Mouse (Mus musculus): ENCODE data around the gene Rhobtb1. TPM values are rescaled to one million over a fixed set of nuclear protein-coding genes. Genes with fewer than 3 reads are reported as not detected.

The Rhobtb1 gene
- polyA plus RNA-seq, 1 experiment from 2014 or later: 29.4 TPM

- Histone ChIP-seq H3K27me3 (ENCODE audit: control insufficient read depth, insufficient read depth, low read length) (no peaks in the 10 kb centered on the region), H3K36me3 (ENCODE audit: control insufficient read depth, insufficient read depth) (peaks cover 9% of the 10 kb centered on the region), H3K4me2 (ENCODE audit: low read depth, low read length) (no peak overlapping the region), H3K9ac (ENCODE audit: low read length) (no peak overlapping the region), H3K27ac (ENCODE audit: low read length) (peak overlapping the region; percentile 63), H3K9me3 (replicated peaks; ENCODE audit: control insufficient read depth, low read length) (no peaks in the 10 kb centered on the region), H3K4me3 (ENCODE audit: low read length) (no peak overlapping the region), H3K4me1 (ENCODE audit: control insufficient read depth, insufficient read depth, low read length) (peaks cover 34% of the 10 kb centered on the region)
- no peak for ATAC-seq (replicated peaks; ENCODE audit: extremely low read depth, insufficient read depth, low FRiP score)
- 62% methylated on average over 2 of the region's 2 CpGs for WGBS
These were observed 107.9 kb downstream of the Rhobtb1 start for GRCm38 (mm10) chr10:69259161-69259560.

GRCm38 (mm10) chr10:69259929-69260328 is 108.7 kb downstream of the Rhobtb1 start:
- no peaks in the 10 kb centered on the region for H3K27me3 ChIP-seq (ENCODE audit: control insufficient read depth, insufficient read depth, low read length)
- no peaks in the 10 kb centered on the region for H3K9me3 ChIP-seq (replicated peaks; ENCODE audit: control insufficient read depth, low read length)
- peaks cover 32% of the 10 kb centered on the region for H3K4me1 ChIP-seq (ENCODE audit: control insufficient read depth, insufficient read depth, low read length)
- no peak overlapping the region for H3K4me3 ChIP-seq (ENCODE audit: low read length)
- ATAC-seq (replicated peaks; ENCODE audit: extremely low read depth, insufficient read depth, low FRiP score): no peak
- WGBS: 74% methylated on average over 8 of the region's 8 CpGs
- no peak overlapping the region for H3K9ac ChIP-seq (ENCODE audit: low read length)
- H3K27ac ChIP-seq (ENCODE audit: low read length): no peak overlapping the region
- no peak overlapping the region for H3K4me2 ChIP-seq (ENCODE audit: low read depth, low read length)
- peaks cover 9% of the 10 kb centered on the region for H3K36me3 ChIP-seq (ENCODE audit: control insufficient read depth, insufficient read depth)

DNA sequence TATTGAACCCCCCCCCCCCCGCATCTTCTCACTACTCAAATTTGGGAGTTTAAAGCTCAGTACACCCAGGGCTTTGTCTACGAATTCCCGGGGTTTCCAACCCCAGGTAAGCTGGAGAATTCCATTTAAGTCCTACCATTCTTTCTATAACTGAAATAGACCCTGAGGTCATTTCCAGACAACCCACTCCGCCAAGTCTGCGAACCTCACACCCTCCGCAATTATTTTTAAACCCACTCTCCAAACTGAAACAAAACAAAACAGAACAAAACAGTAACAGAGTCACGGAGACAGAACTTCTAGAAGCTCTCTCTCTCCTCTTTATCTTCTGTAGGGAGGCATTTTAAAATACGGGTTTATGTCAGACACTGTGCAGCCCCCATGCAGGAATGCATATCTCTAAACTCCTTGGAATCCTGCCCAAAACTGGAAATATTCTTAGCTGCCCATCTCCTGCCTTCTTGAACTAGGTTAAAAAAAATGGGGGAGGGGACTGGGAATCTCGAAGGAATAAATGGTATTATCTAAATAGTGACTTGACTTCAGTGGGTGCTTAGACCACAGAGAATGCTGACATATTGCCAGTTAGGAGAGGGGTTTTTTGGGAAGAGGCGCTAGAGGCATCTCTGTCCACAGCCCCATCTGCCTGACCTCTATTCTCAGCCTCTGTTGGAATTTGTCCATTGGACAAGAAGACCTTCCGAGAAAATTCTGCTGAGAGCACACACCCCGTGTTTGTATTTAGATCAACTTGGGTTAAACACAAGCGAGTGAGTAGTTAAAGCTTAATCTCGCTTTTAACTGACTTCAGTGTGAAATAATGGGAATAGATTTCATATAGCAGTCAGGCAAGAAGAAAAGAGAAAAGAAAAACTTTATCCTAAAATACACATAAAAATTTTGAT is 111.9 kb downstream of the Rhobtb1 start:
- H3K4me2 ChIP-seq (ENCODE audit: low read depth, low read length): peak overlapping the region; percentile 53
- H3K9ac ChIP-seq (ENCODE audit: low read length): peak overlapping the region; percentile 18
- ATAC-seq (replicated peaks; ENCODE audit: extremely low read depth, insufficient read depth, low FRiP score): peak; percentile 69
- H3K27ac ChIP-seq (ENCODE audit: low read length): peak overlapping the region; percentile 88
- peaks cover 50% of the 10 kb centered on the region for H3K4me1 ChIP-seq (ENCODE audit: control insufficient read depth, insufficient read depth, low read length)
- peaks cover 6% of the 10 kb centered on the region for H3K36me3 ChIP-seq (ENCODE audit: control insufficient read depth, insufficient read depth)
- H3K4me3 ChIP-seq (ENCODE audit: low read length): peak overlapping the region; percentile 0; the same call in 1 of the 2 replicates
- WGBS: 27% methylated on average over 14 of the region's 14 CpGs
- no peaks in the 10 kb centered on the region for H3K9me3 ChIP-seq (replicated peaks; ENCODE audit: control insufficient read depth, low read length)
- no peaks in the 10 kb centered on the region for H3K27me3 ChIP-seq (ENCODE audit: control insufficient read depth, insufficient read depth, low read length)

DNA sequence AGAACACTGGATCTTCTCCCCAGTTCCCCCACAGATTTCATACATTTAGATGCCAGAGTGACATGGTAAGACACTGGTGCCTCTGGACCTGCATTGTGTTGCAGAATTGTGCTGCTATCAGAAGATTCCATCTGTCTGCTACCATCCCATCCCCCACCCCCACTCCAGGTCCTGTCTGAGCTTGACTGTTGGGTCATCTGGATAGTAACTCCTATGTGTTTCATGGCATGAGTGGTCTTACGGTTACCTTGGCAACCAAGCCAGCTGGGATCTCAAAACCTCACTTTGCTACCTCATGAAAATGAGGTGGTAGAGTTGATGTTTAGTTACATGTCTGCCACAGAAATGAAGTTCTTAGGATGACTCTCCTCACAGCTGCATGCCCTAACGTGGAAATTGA is 112.7 kb downstream of the Rhobtb1 start:
- no peaks in the 10 kb centered on the region for H3K9me3 ChIP-seq (replicated peaks; ENCODE audit: control insufficient read depth, low read length)
- no peak overlapping the region for H3K4me3 ChIP-seq (ENCODE audit: low read length)
- peaks cover 7% of the 10 kb centered on the region for H3K36me3 ChIP-seq (ENCODE audit: control insufficient read depth, insufficient read depth)
- H3K27ac ChIP-seq (ENCODE audit: low read length): peak overlapping the region; percentile 72; the same call in 1 of the 2 replicates
- H3K4me1 ChIP-seq (ENCODE audit: control insufficient read depth, insufficient read depth, low read length): peaks cover 53% of the 10 kb centered on the region
- H3K9ac ChIP-seq (ENCODE audit: low read length): no peak overlapping the region
- H3K27me3 ChIP-seq (ENCODE audit: control insufficient read depth, insufficient read depth, low read length): no peaks in the 10 kb centered on the region
- 68% methylated on average over 2 of the region's 2 CpGs for WGBS
- H3K4me2 ChIP-seq (ENCODE audit: low read depth, low read length): no peak overlapping the region
- ATAC-seq (replicated peaks; ENCODE audit: extremely low read depth, insufficient read depth, low FRiP score): no peak

DNA sequence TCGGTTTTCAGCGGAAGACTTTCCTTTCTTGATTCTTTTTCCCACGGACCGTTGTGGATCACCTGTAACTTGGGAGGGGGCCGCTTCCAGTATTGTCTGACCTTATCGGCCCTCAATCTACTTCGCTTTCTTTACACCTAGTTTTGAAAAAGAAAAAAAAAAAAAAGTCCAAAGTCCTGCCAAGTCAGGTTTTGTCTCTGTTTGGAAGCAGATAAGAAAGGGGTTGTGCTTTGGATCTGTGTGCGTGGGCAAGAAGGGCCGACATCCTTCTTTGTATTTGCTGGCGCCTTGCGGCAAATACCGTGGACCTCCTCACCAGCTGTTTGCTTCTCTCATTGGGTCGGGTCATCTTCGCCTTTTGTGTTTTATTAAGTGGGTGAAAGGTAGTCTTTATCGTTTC is 114.2 kb downstream of the Rhobtb1 start:
- peak overlapping the region; percentile 17; the same call in 1 of the 2 replicates for H3K4me2 ChIP-seq (ENCODE audit: low read depth, low read length)
- 50% methylated on average over 15 of the region's 15 CpGs for WGBS
- H3K9ac ChIP-seq (ENCODE audit: low read length): peak overlapping the region; percentile 31; the same call in 1 of the 2 replicates
- no peaks in the 10 kb centered on the region for H3K9me3 ChIP-seq (replicated peaks; ENCODE audit: control insufficient read depth, low read length)
- no peak overlapping the region for H3K4me3 ChIP-seq (ENCODE audit: low read length)
- no peaks in the 10 kb centered on the region for H3K27me3 ChIP-seq (ENCODE audit: control insufficient read depth, insufficient read depth, low read length)
- H3K27ac ChIP-seq (ENCODE audit: low read length): peak overlapping the region; percentile 51
- H3K4me1 ChIP-seq (ENCODE audit: control insufficient read depth, insufficient read depth, low read length): peaks cover 46% of the 10 kb centered on the region
- no peak for ATAC-seq (replicated peaks; ENCODE audit: extremely low read depth, insufficient read depth, low FRiP score)
- peaks cover 11% of the 10 kb centered on the region for H3K36me3 ChIP-seq (ENCODE audit: control insufficient read depth, insufficient read depth)

DNA sequence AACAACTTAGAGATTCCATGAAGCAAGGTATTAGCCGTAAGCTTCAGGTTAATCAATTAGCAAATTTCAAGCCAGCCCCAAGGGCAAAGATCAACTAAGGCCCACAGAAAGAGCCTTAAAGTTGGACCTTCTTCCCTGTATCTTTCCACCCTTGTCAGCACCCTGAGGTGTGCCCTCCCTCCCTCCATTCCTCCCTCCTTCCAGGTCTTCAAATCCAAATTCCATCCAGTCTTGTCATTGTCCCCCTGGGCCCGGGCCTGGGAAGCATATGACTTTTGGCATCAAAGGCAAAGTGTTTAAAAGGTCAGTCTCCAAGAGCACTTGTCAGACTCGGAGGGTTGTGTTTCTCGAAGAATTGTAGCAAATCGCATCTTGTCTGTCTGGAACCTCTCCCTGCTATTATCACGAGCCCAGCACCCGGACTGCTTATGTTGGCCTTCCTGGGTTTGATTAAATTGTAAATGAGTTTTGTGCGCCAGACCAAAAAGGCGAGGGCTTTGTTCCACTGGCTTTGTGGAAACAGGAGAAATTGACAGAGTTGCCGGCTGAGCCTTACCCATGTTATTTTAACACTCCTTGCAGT is 116.9 kb downstream of the Rhobtb1 start:
- Histone ChIP-seq H3K4me3 (ENCODE audit: low read length) (no peak overlapping the region), H3K36me3 (ENCODE audit: control insufficient read depth, insufficient read depth) (peaks cover 27% of the 10 kb centered on the region), H3K9me3 (replicated peaks; ENCODE audit: control insufficient read depth, low read length) (no peaks in the 10 kb centered on the region), H3K9ac (ENCODE audit: low read length) (no peak overlapping the region), H3K27ac (ENCODE audit: low read length) (peak overlapping the region; percentile 7), H3K4me1 (ENCODE audit: control insufficient read depth, insufficient read depth, low read length) (peaks cover 42% of the 10 kb centered on the region), H3K27me3 (ENCODE audit: control insufficient read depth, insufficient read depth, low read length) (no peaks in the 10 kb centered on the region), H3K4me2 (ENCODE audit: low read depth, low read length) (no peak overlapping the region)
- ATAC-seq (replicated peaks; ENCODE audit: extremely low read depth, insufficient read depth, low FRiP score): no peak
- WGBS: 48% methylated on average over 10 of the region's 10 CpGs

DNA sequence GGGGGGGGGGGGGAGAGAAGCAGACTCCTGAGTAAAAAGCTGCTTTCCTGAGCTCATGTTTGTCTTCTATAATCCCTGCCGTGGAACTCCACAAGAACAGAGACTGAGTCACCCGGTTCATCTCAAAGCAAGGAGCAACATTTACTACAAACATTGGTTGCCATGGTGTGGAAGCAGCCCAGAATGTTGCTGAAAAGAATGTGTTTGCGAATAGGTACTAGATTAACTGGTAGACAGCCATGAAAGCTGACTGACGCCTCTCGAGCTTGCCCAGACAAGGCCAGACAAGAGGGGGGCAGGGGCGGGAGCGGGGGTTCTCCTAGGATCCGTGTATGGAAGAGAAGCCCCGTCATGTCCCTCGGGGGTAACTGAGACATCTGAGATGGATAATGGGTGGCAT is 120.2 kb downstream of the Rhobtb1 start:
- WGBS: 49% methylated on average over 10 of the region's 10 CpGs
- H3K9ac ChIP-seq (ENCODE audit: low read length): peak overlapping the region; percentile 9; the same call in 1 of the 2 replicates
- no peaks in the 10 kb centered on the region for H3K9me3 ChIP-seq (replicated peaks; ENCODE audit: control insufficient read depth, low read length)
- ATAC-seq (replicated peaks; ENCODE audit: extremely low read depth, insufficient read depth, low FRiP score): no peak
- H3K4me2 ChIP-seq (ENCODE audit: low read depth, low read length): no peak overlapping the region
- H3K27ac ChIP-seq (ENCODE audit: low read length): peak overlapping the region; percentile 72
- H3K4me1 ChIP-seq (ENCODE audit: control insufficient read depth, insufficient read depth, low read length): peaks cover 39% of the 10 kb centered on the region
- H3K36me3 ChIP-seq (ENCODE audit: control insufficient read depth, insufficient read depth): peaks cover 30% of the 10 kb centered on the region
- H3K4me3 ChIP-seq (ENCODE audit: low read length): no peak overlapping the region
- H3K27me3 ChIP-seq (ENCODE audit: control insufficient read depth, insufficient read depth, low read length): no peaks in the 10 kb centered on the region

DNA sequence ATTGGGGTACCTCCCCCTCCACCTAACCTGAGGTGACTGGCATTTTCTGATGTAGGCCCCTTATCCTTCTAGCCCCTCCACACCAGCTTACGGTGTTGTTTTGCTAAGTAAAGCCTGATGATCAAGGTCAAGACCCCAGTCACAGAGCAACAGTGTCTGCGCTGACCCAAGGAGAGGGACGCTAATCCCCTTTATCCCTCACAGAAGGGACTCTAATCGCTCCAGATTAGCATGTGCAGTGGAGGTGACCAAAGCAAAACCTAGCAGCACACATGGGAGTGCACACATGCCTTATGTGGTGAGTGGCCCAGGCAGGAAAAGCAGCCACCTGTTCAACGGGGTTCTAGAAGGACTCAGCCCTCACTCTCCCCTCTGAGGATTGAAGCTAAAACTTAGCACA is 123.0 kb downstream of the Rhobtb1 start:
- Histone ChIP-seq H3K27me3 (ENCODE audit: control insufficient read depth, insufficient read depth, low read length) (no peaks in the 10 kb centered on the region), H3K4me3 (ENCODE audit: low read length) (no peak overlapping the region), H3K9me3 (replicated peaks; ENCODE audit: control insufficient read depth, low read length) (no peaks in the 10 kb centered on the region), H3K36me3 (ENCODE audit: control insufficient read depth, insufficient read depth) (peaks cover 34% of the 10 kb centered on the region), H3K27ac (ENCODE audit: low read length) (peak overlapping the region; percentile 93), H3K4me2 (ENCODE audit: low read depth, low read length) (no peak overlapping the region), H3K9ac (ENCODE audit: low read length) (peak overlapping the region; percentile 18; the same call in 1 of the 2 replicates), H3K4me1 (ENCODE audit: control insufficient read depth, insufficient read depth, low read length) (peaks cover 38% of the 10 kb centered on the region)
- ATAC-seq (replicated peaks; ENCODE audit: extremely low read depth, insufficient read depth, low FRiP score): no peak
- 44% methylated on average over 5 of the region's 5 CpGs for WGBS

GRCm38 (mm10) chr10:69274705-69275104 is 123.5 kb downstream of the Rhobtb1 start:
- peaks cover 38% of the 10 kb centered on the region for H3K36me3 ChIP-seq (ENCODE audit: control insufficient read depth, insufficient read depth)
- peaks cover 38% of the 10 kb centered on the region for H3K4me1 ChIP-seq (ENCODE audit: control insufficient read depth, insufficient read depth, low read length)
- H3K27me3 ChIP-seq (ENCODE audit: control insufficient read depth, insufficient read depth, low read length): no peaks in the 10 kb centered on the region
- H3K9me3 ChIP-seq (replicated peaks; ENCODE audit: control insufficient read depth, low read length): no peaks in the 10 kb centered on the region
- H3K27ac ChIP-seq (ENCODE audit: low read length): peak overlapping the region; percentile 93
- peak; percentile 81 for ATAC-seq (replicated peaks; ENCODE audit: extremely low read depth, insufficient read depth, low FRiP score)
- H3K4me2 ChIP-seq (ENCODE audit: low read depth, low read length): no peak overlapping the region
- H3K9ac ChIP-seq (ENCODE audit: low read length): no peak overlapping the region
- no peak overlapping the region for H3K4me3 ChIP-seq (ENCODE audit: low read length)
